Mouse (Mus musculus) ES-E14 (cell line): ENCODE results near the gene Ppm1n. TPM values are rescaled to one million over a fixed set of nuclear protein-coding genes. Genes with fewer than 3 reads are reported as not detected.

Source experiments
- DNase-seq: peaks from one replicate; pipeline ENCODE4 v3.0.0-alpha.2; 2013; ENCODE audit warnings: low read depth, low spot score
- H3K27ac ChIP-seq: 2 replicates; pipeline ENCODE4 v1.5.1; 2012; ENCODE audit warnings: low read depth, mild to moderate bottlenecking, low read length, moderate library complexity, mixed read lengths; ENCODE audit not compliant: poor library complexity, insufficient read depth, severe bottlenecking
- H3K36me3 ChIP-seq: 2 replicates; pipeline ENCODE4 v1.6.1; 2012; ENCODE audit warnings: mild to moderate bottlenecking, low read length, moderate library complexity, mixed read lengths; ENCODE audit not compliant: control insufficient read depth, poor library complexity, insufficient read depth, severe bottlenecking
- H3K4me1 ChIP-seq, 2 experiments: fragments of 150-350 bp in 1 of 2; sonication (generic) in 1 of 2; 2 replicates each; pipeline ENCODE4 v1.6.1; 2012; ENCODE audit warnings: low read length in 2 of 2, mild to moderate bottlenecking in 1 of 2, mixed read lengths in 1 of 2; ENCODE audit not compliant: control insufficient read depth in 2 of 2, insufficient read depth in 2 of 2, poor library complexity in 1 of 2
- H3K4me3 ChIP-seq, 2 experiments: fragments of 150-350 bp in 1 of 2; sonication (generic) in 1 of 2; 2 replicates each; pipeline ENCODE4 v1.5.1; 2012; ENCODE audit warnings: low read length in 2 of 2, low read depth in 1 of 2, mild to moderate bottlenecking in 1 of 2, mixed read lengths in 1 of 2; ENCODE audit not compliant: insufficient read depth in 1 of 2, poor library complexity in 1 of 2, severe bottlenecking in 1 of 2
- H3K9ac ChIP-seq: 2 replicates; pipeline ENCODE4 v1.6.1; 2012; ENCODE audit warnings: low read depth, mild to moderate bottlenecking, low read length, mixed read lengths; ENCODE audit not compliant: poor library complexity, insufficient read depth, severe bottlenecking
- H3K9me3 ChIP-seq: fragments of 150-350 bp; sonication (generic); 2 replicates; pipeline ENCODE4 v1.6.1; 2012; ENCODE audit warnings: low read depth, mild to moderate bottlenecking, low read length; ENCODE audit not compliant: control insufficient read depth, insufficient read depth
- CHD2 ChIP-seq: IDR thresholded peaks from 2 replicates; pipeline ENCODE4 v1.6.1; 2014; ENCODE audit warnings: mild to moderate bottlenecking, low read depth, low read length, inconsistent platforms
- HCFC1 ChIP-seq: IDR thresholded peaks from 2 replicates; pipeline ENCODE4 v1.6.1; 2012; ENCODE audit warnings: low read length, inconsistent platforms, borderline replicate concordance; ENCODE audit not compliant: insufficient read depth
- MAFK ChIP-seq: IDR thresholded peaks from 2 replicates; pipeline ENCODE4 v1.6.1; 2014; ENCODE audit warnings: mild to moderate bottlenecking, low read depth, low read length, inconsistent platforms; ENCODE audit not compliant: insufficient read depth
- ZC3H11A ChIP-seq: IDR thresholded peaks from 2 replicates; pipeline ENCODE4 v1.6.1; 2012; ENCODE audit warnings: low read depth, mild to moderate bottlenecking, inconsistent platforms, low read length, borderline replicate concordance
- ZNF384 ChIP-seq: IDR thresholded peaks from 2 replicates; pipeline ENCODE4 v1.6.1; 2012; ENCODE audit warnings: low read depth, low read length, inconsistent platforms
- in situ Hi-C, 2 experiments: fragments of 600-800 bp; cut with MboI; formaldehyde crosslinking; loops; one replicate each; pipeline ENCODE4 v1.15.1; 2025; ENCODE audit warnings: low sequenced_read_pairs in 2 of 2, inconsistent platforms in 1 of 2; ENCODE audit not compliant: unreplicated experiment in 2 of 2
- total RNA-seq: library from RNA; depleted of rRNA; stranded (reverse); fragments of 300-350 nt; gene quantifications from 2 replicates; pipeline ENCODE4 v1.2.3, GENCODE M21; 2012

The Ppm1n gene
- total RNA-seq, 1 experiment: 2.9 TPM

DNA sequence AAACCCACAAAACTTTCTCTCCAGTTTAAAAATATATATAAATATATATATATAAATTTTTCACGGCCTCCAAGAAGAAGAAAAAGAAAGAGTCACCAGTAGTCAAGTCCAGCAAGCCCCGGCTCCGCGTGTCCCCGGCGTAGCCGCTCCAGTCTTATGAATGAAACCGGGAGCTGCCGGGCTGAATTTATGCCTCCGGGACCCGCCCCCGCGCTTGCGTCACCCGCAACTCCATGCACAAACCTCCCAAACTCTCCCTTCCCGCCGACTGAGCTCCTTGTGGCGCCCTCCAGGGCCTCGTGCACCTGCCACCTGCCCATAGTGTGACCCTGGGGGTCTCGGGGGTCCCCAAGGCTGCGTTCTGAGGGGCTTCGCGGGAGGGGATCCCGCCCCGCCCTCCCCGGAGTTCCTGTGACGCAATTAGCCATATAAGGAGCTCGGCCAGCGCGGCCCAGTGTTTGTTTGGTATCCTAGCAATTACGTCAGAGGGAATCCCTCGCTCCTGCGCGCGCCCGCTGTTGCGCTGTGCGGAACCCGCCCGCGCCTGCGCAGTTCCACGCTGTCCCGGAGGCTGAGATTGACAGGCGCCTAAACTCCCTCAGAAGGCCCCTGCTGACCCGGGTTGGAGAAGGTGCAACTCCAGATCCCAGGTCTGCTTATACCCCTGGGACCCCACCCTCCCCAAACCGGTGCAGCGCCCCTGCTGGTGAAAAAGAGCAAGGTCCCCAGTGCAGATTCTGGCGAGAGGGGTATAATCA lies 30.2 kb upstream of the Ppm1n start, which contains the start of gene Fosb:
Gene Fosb (minus strand): TSS at position 168 of the 758 bp plus-strand sequence.
- Histone ChIP-seq H3K9ac (peak within 1 kb of the TSS; percentile 79), H3K4me1 (peaks cover 0 to 4% of the 10 kb centered on the region in 2 experiments; a peak in 1 of 4 replicates), H3K4me3 (peak within 1 kb of the TSS; percentile 71 to 77), H3K27ac (peak within 1 kb of the TSS; percentile 61; the same call in 1 of the 2 replicates), H3K9me3 (no peaks in the 10 kb centered on the region), H3K36me3 (no peaks in the 10 kb centered on the region)
- in situ Hi-C loops: no loop called here
- peak; percentile 88 for DNase-seq
- TF ChIP-seq ZNF384 (no peak), MAFK (no peak), ZC3H11A (no peak), CHD2 (no peak)

- Histone ChIP-seq H3K4me1 (peaks cover 0 to 4% of the 10 kb centered on the region in 2 experiments; a peak in 1 of 4 replicates), H3K9ac (peak overlapping the region; percentile 79), H3K4me3 (peak overlapping the region; percentile 71 to 77), H3K9me3 (no peaks in the 10 kb centered on the region), H3K36me3 (no peaks in the 10 kb centered on the region), H3K27ac (no peak overlapping the region)
- TF ChIP-seq ZNF384: no peak
- TF ChIP-seq ZC3H11A: no peak
- in situ Hi-C loops: no loop called here
- no peak for DNase-seq
These were observed 29.5 kb upstream of the Ppm1n start for GRCm38 (mm10) chr7:19309278-19309883.

- no peak for TF ChIP-seq MAFK
- no peak for TF ChIP-seq HCFC1
- no peak for TF ChIP-seq ZC3H11A
- no peak for TF ChIP-seq ZNF384
- TF ChIP-seq CHD2: no peak
- H3K4me3 ChIP-seq: peak overlapping the region; percentile 71 to 77
- peak; percentile 86 for DNase-seq
- no peaks in the 10 kb centered on the region for H3K36me3 ChIP-seq
- in situ Hi-C loops: no loop called here
- peaks cover 0 to 6% of the 10 kb centered on the region in 2 experiments; a peak in 1 of 4 replicates for H3K4me1 ChIP-seq
- peak overlapping the region; percentile 73; the same call in 1 of the 2 replicates for H3K27ac ChIP-seq
- peak overlapping the region; percentile 79 for H3K9ac ChIP-seq
- H3K9me3 ChIP-seq: no peaks in the 10 kb centered on the region
These were observed 28.8 kb upstream of the Ppm1n start for GRCm38 (mm10) chr7:19308454-19309277.

- peak; percentile 46; the same call in 1 of the 2 replicates for TF ChIP-seq CHD2
- TF ChIP-seq HCFC1: no peak
- DNase-seq: peak; percentile 86
- Histone ChIP-seq H3K27ac (peak overlapping the region; percentile 73; the same call in 1 of the 2 replicates), H3K9me3 (no peaks in the 10 kb centered on the region), H3K4me1 (peaks cover 0 to 6% of the 10 kb centered on the region in 2 experiments; a peak in 1 of 4 replicates), H3K4me3 (peak overlapping the region; percentile 71 to 77), H3K36me3 (no peaks in the 10 kb centered on the region), H3K9ac (peak overlapping the region; percentile 52)
- in situ Hi-C loops: no loop called here
These were observed 28.0 kb upstream of the Ppm1n start for GRCm38 (mm10) chr7:19307739-19308453.
